Mouse (Mus musculus): ENCODE results near the gene Psg16. TPM values are rescaled to one million over a fixed set of nuclear protein-coding genes. Genes with fewer than 3 reads are reported as not detected.

The Psg16 gene
- polyA plus RNA-seq, 1 experiment = not detected

- Histone ChIP-seq H3K79me2 (ENCODE audit: control insufficient read depth, insufficient read depth) (no peaks in the 10 kb centered on the region), H3ac (ENCODE audit: control insufficient read depth, insufficient read length, low read depth) (no peak overlapping the region), H3K79me3 (ENCODE audit: low read depth) (no peaks in the 10 kb centered on the region), H3K4me3 (ENCODE audit: insufficient read depth, poor library complexity, severe bottlenecking) (no peak overlapping the region), H3K36me3 (ENCODE audit: control insufficient read depth, insufficient read depth) (no peaks in the 10 kb centered on the region), H3K27me3 (ENCODE audit: control insufficient read depth, insufficient read depth, insufficient read length) (peaks cover 3% of the 10 kb centered on the region)
- TF ChIP-seq MAX (IDR thresholded peaks at IDR 0.05) = no peak
- TF ChIP-seq CEBPB (IDR thresholded peaks at IDR 0.05; ENCODE audit: low read depth) = no peak
- no peak for TF ChIP-seq CTCF (IDR thresholded peaks at IDR 0.05; ENCODE audit: control insufficient read depth, insufficient read depth, insufficient read length)
- TF ChIP-seq FOSL1 (IDR thresholded peaks at IDR 0.05; ENCODE audit: insufficient read depth, low read length, poor library complexity, severe bottlenecking) = no peak
- TF ChIP-seq MYOG (IDR thresholded peaks at IDR 0.05; ENCODE audit: control insufficient read depth, extremely low read depth, insufficient read length) = no peak
Observed at GRCm38 (mm10) chr7:17039373-17039772, 34.5 kb upstream of the Psg16 start.

- Histone ChIP-seq H3K27me3 (ENCODE audit: control insufficient read depth, insufficient read depth, insufficient read length) (peaks cover 2% of the 10 kb centered on the region), H3K79me2 (ENCODE audit: control insufficient read depth, insufficient read depth) (no peaks in the 10 kb centered on the region), H3K36me3 (ENCODE audit: control insufficient read depth, insufficient read depth) (no peaks in the 10 kb centered on the region), H3K4me3 (ENCODE audit: insufficient read depth, poor library complexity, severe bottlenecking) (no peak overlapping the region), H3ac (ENCODE audit: control insufficient read depth, insufficient read length, low read depth) (no peak overlapping the region), H3K79me3 (ENCODE audit: low read depth) (no peaks in the 10 kb centered on the region)
- TF ChIP-seq MAX (IDR thresholded peaks at IDR 0.05) = no peak
- no peak for TF ChIP-seq CTCF (IDR thresholded peaks at IDR 0.05; ENCODE audit: control insufficient read depth, insufficient read depth, insufficient read length)
- TF ChIP-seq CEBPB (IDR thresholded peaks at IDR 0.05; ENCODE audit: low read depth) = no peak
- no peak for TF ChIP-seq MYOG (IDR thresholded peaks at IDR 0.05; ENCODE audit: control insufficient read depth, extremely low read depth, insufficient read length)
- TF ChIP-seq MYOD1 (IDR thresholded peaks at IDR 0.05; ENCODE audit: control insufficient read depth, insufficient read length, low read depth) = no peak
- no peak for TF ChIP-seq FOSL1 (IDR thresholded peaks at IDR 0.05; ENCODE audit: insufficient read depth, low read length, poor library complexity, severe bottlenecking)
- TF ChIP-seq USF1 (IDR thresholded peaks at IDR 0.05; ENCODE audit: low read depth) = no peak
Observed at GRCm38 (mm10) chr7:17045743-17046142, 28.1 kb upstream of the Psg16 start.

DNA sequence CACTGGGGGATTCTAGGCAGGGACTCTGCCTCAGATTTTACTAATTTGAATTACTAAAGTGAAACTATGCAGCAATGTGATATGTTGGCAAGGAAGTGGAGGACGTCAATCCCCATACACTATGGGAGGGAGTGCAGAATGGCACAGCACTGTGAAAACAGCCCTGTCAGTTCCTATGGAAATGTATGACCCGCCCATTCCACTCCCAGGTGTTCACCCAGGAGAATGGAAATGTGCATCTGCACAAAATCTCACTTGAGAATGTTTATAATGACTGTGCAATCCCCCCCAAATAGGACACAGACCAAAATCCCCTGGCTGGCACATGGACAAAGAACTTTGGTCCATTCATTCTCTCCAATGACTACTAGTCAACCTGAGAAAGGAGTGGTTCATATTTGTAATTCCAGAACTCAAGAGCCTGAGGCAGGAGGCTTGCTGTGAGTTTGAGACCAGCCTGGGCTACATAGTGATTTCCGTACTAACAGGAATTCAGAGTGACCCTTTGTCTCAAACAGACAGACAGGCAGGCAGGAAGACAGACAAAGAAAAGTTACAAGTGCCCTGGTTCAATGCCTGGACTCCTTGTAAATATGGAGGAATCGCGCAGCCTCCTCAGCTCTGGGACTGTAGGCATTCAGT, 26.7 kb upstream of the Psg16 start:
- no peak for TF ChIP-seq USF1 (IDR thresholded peaks at IDR 0.05; ENCODE audit: low read depth)
- no peak for TF ChIP-seq CEBPB (IDR thresholded peaks at IDR 0.05; ENCODE audit: low read depth)
- TF ChIP-seq MAX (IDR thresholded peaks at IDR 0.05) = no peak
- no peak for TF ChIP-seq CTCF (IDR thresholded peaks at IDR 0.05; ENCODE audit: control insufficient read depth, insufficient read depth, insufficient read length)
- no peak for TF ChIP-seq MYOD1 (IDR thresholded peaks at IDR 0.05; ENCODE audit: control insufficient read depth, insufficient read length, low read depth)
- Histone ChIP-seq H3ac (ENCODE audit: control insufficient read depth, insufficient read length, low read depth) (no peak overlapping the region), H3K79me3 (ENCODE audit: low read depth) (no peaks in the 10 kb centered on the region), H3K4me3 (ENCODE audit: insufficient read depth, poor library complexity, severe bottlenecking) (no peak overlapping the region), H3K27me3 (ENCODE audit: control insufficient read depth, insufficient read depth, insufficient read length) (no peaks in the 10 kb centered on the region), H3K36me3 (ENCODE audit: control insufficient read depth, insufficient read depth) (no peaks in the 10 kb centered on the region), H3K79me2 (ENCODE audit: control insufficient read depth, insufficient read depth) (no peaks in the 10 kb centered on the region)

- no peaks in the 10 kb centered on the region for H3K36me3 ChIP-seq (ENCODE audit: control insufficient read depth, insufficient read depth)
- no peaks in the 10 kb centered on the region for H3K27me3 ChIP-seq (ENCODE audit: control insufficient read depth, insufficient read depth, insufficient read length)
- no peak overlapping the region for H3K4me3 ChIP-seq (ENCODE audit: insufficient read depth, poor library complexity, severe bottlenecking)
- no peak for TF ChIP-seq FOSL1 (IDR thresholded peaks at IDR 0.05; ENCODE audit: insufficient read depth, low read length, poor library complexity, severe bottlenecking)
- no peak for TF ChIP-seq CEBPB (IDR thresholded peaks at IDR 0.05; ENCODE audit: low read depth)
- no peak for TF ChIP-seq USF1 (IDR thresholded peaks at IDR 0.05; ENCODE audit: low read depth)
- TF ChIP-seq CTCF (IDR thresholded peaks at IDR 0.05; ENCODE audit: control insufficient read depth, insufficient read depth, insufficient read length) = no peak
- no peak for TF ChIP-seq MAX (IDR thresholded peaks at IDR 0.05)
- no peak for TF ChIP-seq MYOD1 (IDR thresholded peaks at IDR 0.05; ENCODE audit: control insufficient read depth, insufficient read length, low read depth)
- TF ChIP-seq MYOG (IDR thresholded peaks at IDR 0.05; ENCODE audit: control insufficient read depth, extremely low read depth, insufficient read length) = no peak
- no peaks in the 10 kb centered on the region for H3K79me3 ChIP-seq (ENCODE audit: low read depth)
- H3K79me2 ChIP-seq (ENCODE audit: control insufficient read depth, insufficient read depth) = no peaks in the 10 kb centered on the region
- no peak overlapping the region for H3ac ChIP-seq (ENCODE audit: control insufficient read depth, insufficient read length, low read depth)
Observed at GRCm38 (mm10) chr7:17048431-17049190, 25.2 kb upstream of the Psg16 start.

- no peaks in the 10 kb centered on the region for H3K27me3 ChIP-seq (ENCODE audit: control insufficient read depth, insufficient read depth, insufficient read length)
- H3K79me3 ChIP-seq (ENCODE audit: low read depth) = no peaks in the 10 kb centered on the region
- TF ChIP-seq FOSL1 (IDR thresholded peaks at IDR 0.05; ENCODE audit: insufficient read depth, low read length, poor library complexity, severe bottlenecking) (no peak), MYOD1 (IDR thresholded peaks at IDR 0.05; ENCODE audit: control insufficient read depth, insufficient read length, low read depth) (no peak)
- no peaks in the 10 kb centered on the region for H3K36me3 ChIP-seq (ENCODE audit: control insufficient read depth, insufficient read depth)
- no peak overlapping the region for H3ac ChIP-seq (ENCODE audit: control insufficient read depth, insufficient read length, low read depth)
- no peaks in the 10 kb centered on the region for H3K79me2 ChIP-seq (ENCODE audit: control insufficient read depth, insufficient read depth)
- no peak overlapping the region for H3K4me3 ChIP-seq (ENCODE audit: insufficient read depth, poor library complexity, severe bottlenecking)
Observed at GRCm38 (mm10) chr7:17050491-17050890, 23.3 kb upstream of the Psg16 start.
